Mouse (Mus musculus): ENCODE results near the gene Cd82.

DNA sequence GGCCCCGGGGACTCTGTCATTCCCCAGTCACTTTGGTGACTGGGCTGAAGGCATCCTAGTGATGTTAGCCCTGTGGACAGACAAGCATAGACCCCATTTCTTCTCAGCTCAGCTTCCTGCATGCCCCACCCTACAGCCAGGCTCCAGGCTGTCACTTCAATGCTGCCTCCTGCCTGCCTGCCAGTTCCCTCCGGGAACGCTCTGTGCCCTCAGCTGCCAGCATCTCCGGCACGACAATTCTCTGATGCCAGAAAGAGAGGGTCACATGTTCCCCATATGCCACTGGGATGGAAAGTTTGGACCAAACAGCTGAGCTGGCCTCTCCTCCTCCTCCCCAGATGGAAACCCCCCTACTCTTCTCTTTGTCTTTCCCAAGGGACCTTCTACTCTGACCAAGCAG is 79.1 kb downstream of the Cd82 start:
- TF ChIP-seq USF1 (IDR thresholded peaks at IDR 0.05; ENCODE audit: low read depth, low read length) (no peak), ZKSCAN1 (IDR thresholded peaks at IDR 0.05; ENCODE audit: borderline replicate concordance, low read depth, low read length) (no peak), CTCF (conservative IDR thresholded peaks at IDR 0.05 in 1 of 2, IDR thresholded peaks at IDR 0.05 in 1 of 2; ENCODE audit: low read depth in 2 of 2, low read length in 2 of 2) (no peak)
